Mouse (Mus musculus) heart, adult 2 months (tissue): ENCODE measurements at regions not wholly inside any gene's neighbourhood (a gene's known extent, or its start where the extent isn't known, plus 50 kb on each side); places are given as distances from the start of the nearest gene placed in this dataset.
"Not testable (repeated sequence)": the region's sequence is repeated elsewhere in the genome, so short reads cannot be mapped to it uniquely, and the experiment has no call there.

ENCODE experiments used
- DNase-seq, 2 experiments: peaks; one replicate each; pipeline ENCODE4 v3.0.0; 2021
- H3K27ac ChIP-seq: fragments of 200-600 bp; 2 replicates; pipeline ENCODE4 v1.8.1; 2022
- H3K27me3 ChIP-seq: fragments of 200-500 bp; 2 replicates; pipeline ENCODE4 v1.6.1; 2012; ENCODE audit warnings: mild to moderate bottlenecking, low read length, inconsistent platforms, mixed read lengths; ENCODE audit not compliant: control insufficient read depth, insufficient read depth
- H3K36me3 ChIP-seq: fragments of 200-500 bp; 2 replicates; pipeline ENCODE4 v1.6.1; 2012; ENCODE audit warnings: low read length, inconsistent platforms; ENCODE audit not compliant: control insufficient read depth, insufficient read depth
- H3K4me1 ChIP-seq: fragments of 200-500 bp; 2 replicates; pipeline ENCODE4 v1.6.1; 2011; ENCODE audit warnings: low read length; ENCODE audit not compliant: control insufficient read depth, insufficient read depth
- H3K4me3 ChIP-seq: fragments of 200-600 bp; 2 replicates; pipeline ENCODE4 v1.8.1; 2022
- H3K79me2 ChIP-seq: fragments of 200-500 bp; replicated peaks from 2 replicates; pipeline ENCODE4 v1.6.1; 2012; ENCODE audit warnings: mild to moderate bottlenecking, inconsistent platforms, low read length, moderate library complexity, mixed read lengths; ENCODE audit not compliant: control insufficient read depth, insufficient read depth
- H3K9ac ChIP-seq: fragments of 200-500 bp; 2 replicates; pipeline ENCODE4 v1.6.1; 2012; ENCODE audit warnings: low read depth, mild to moderate bottlenecking, control low read depth, inconsistent platforms, low read length, mixed read lengths
- CTCF ChIP-seq: fragments of 200-600 bp; IDR thresholded peaks from 2 replicates; pipeline ENCODE4 v1.8.1; 2022; ENCODE audit warnings: antibody characterized with exemption, mild to moderate bottlenecking, moderate library complexity
- EP300 ChIP-seq: fragments of 200-500 bp; IDR thresholded peaks from 2 replicates; pipeline ENCODE4 v1.6.1; 2011; ENCODE audit warnings: low read depth, low read length, control low read depth; ENCODE audit not compliant: insufficient read depth
- POLR2A ChIP-seq: fragments of 200-500 bp; IDR thresholded peaks from 2 replicates; pipeline ENCODE4 v1.6.1; 2011; ENCODE audit warnings: mild to moderate bottlenecking, low read depth, low read length, control low read depth; ENCODE audit not compliant: insufficient read depth
- WGBS: fragments of 180-500 bp; shearing (Covaris S2); methylation state at CpG from one replicate; pipeline ENCODE4 v1.1.7; 2018; 5-methylcytosine and 5-hydroxymethylcytosine counted together
- intact Hi-C: fragments of 180-260 bp; cut with DNase I; formaldehyde crosslinking; loops from one replicate; pipeline ENCODE4 v1.15.1; 2025

DNA sequence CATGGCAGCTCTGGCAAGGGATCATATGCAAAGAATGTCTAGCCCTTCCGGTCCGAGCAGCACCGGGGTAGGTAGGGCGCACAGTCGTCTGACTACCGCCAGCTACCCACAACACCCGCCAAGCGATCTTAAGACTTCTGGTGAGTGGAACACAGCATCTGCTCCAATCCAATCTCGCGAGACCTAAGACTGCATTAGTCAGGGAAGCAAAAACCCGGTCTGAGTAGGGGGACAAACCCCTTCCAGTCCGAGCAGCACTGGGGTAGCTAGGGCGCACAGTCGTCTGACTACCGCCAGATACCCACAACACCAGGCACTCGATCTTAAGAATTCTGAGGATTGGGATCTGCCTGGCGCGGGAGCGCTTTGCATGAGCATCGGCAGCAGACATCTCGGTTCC lies 57.1 kb downstream of the Nap1l2 start:
- intact Hi-C loops, H3K9ac ChIP-seq, H3K36me3 ChIP-seq, H3K4me1 ChIP-seq, H3K4me3 ChIP-seq, H3K27me3 ChIP-seq, H3K27ac ChIP-seq, DNase-seq, H3K79me2 ChIP-seq: not testable (repeated sequence)
- 58% methylated on average over 21 of the region's 21 CpGs for WGBS

GRCm38 (mm10) chrX:103109181-103109580 lies 77.3 kb downstream of the Nap1l2 start:
- H3K4me1 ChIP-seq = no peaks in the 10 kb centered on the region
- no peak overlapping the region for H3K4me3 ChIP-seq
- no peak overlapping the region for H3K9ac ChIP-seq
- no peaks in the 10 kb centered on the region for H3K79me2 ChIP-seq
- peak; percentile 38 for TF ChIP-seq CTCF
- TF ChIP-seq POLR2A = no peak
- H3K27me3 ChIP-seq = no peaks in the 10 kb centered on the region
- intact Hi-C loops = no loop called here
- DNase-seq = no peak
- H3K27ac ChIP-seq = no peak overlapping the region
- WGBS = 7% methylated on average over 1 of the region's 1 CpGs
- H3K36me3 ChIP-seq = no peaks in the 10 kb centered on the region

DNA sequence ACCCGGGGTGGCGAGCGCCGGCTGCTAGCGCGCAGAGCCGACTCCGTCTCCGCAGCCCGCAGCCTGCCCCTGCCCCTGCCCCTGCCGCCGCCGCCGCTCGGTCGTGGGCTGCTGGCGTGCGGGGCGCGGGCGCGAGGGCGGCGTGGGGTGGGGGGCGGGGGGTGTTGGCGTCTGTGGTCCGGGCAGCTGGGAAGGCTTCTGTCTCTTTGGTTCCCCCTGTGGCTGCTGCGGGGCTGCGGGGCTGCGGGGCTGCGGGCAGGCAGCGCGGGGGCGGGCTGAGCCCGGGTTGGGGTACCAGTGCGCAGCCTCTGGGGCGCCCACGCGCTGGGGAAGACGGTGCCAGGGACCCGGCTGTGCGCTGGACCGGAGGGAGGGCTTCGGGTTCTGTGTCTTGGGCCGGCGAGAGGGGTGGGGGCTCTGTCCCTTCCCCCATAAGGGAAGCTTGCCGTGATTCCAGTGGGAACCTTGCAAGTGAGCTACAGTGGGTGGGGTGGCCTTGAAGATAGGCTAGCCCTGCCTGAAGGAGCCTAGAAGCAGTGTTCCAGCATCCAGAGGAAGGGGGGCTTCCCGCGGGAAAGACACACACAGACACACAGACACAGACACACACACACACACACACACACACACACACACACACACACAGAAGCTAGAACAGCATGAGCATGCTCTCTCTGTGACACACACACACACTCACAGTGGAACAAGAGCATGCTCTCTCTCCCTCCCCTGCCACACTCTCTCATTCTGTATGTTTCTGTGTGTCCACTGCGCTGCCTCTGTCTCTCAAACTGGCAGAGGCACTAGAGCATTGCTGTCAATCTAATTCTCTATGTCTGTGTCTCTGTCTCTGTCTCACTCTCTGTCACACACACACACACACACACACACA lies 118.5 kb downstream of the Nap1l2 start:
- H3K27ac ChIP-seq, H3K4me3 ChIP-seq, H3K36me3 ChIP-seq, H3K79me2 ChIP-seq, intact Hi-C loops, H3K4me1 ChIP-seq, DNase-seq, H3K9ac ChIP-seq, H3K27me3 ChIP-seq: not testable (repeated sequence)
- no CpG with 5 or more reads among the region's 50 CpGs for WGBS

DNA sequence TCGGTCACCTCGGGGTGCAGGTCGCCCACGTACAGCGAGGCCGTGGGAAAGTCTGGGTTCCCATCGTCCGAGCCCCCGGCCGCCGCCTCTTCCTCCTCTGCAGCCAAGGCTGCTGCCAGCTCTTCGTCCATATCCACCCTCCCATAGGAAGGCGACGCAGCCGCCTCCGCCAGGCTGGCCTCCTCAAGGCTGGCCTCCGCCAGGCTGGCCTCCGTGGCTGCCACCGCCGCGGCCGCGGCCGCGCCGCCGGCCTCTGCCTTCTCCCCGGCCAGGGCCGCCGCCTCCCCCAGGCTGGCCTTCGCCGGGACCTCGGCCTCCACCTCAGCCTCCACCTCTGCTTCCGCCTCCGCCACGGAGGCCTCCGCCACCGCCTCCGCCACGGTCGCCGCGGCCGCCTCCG lies 119.3 kb downstream of the Nap1l2 start:
- H3K4me3 ChIP-seq, DNase-seq, H3K27me3 ChIP-seq, intact Hi-C loops, H3K27ac ChIP-seq, H3K79me2 ChIP-seq, H3K36me3 ChIP-seq, H3K9ac ChIP-seq, H3K4me1 ChIP-seq: not testable (repeated sequence)
- no CpG with 5 or more reads among the region's 45 CpGs for WGBS

DNA sequence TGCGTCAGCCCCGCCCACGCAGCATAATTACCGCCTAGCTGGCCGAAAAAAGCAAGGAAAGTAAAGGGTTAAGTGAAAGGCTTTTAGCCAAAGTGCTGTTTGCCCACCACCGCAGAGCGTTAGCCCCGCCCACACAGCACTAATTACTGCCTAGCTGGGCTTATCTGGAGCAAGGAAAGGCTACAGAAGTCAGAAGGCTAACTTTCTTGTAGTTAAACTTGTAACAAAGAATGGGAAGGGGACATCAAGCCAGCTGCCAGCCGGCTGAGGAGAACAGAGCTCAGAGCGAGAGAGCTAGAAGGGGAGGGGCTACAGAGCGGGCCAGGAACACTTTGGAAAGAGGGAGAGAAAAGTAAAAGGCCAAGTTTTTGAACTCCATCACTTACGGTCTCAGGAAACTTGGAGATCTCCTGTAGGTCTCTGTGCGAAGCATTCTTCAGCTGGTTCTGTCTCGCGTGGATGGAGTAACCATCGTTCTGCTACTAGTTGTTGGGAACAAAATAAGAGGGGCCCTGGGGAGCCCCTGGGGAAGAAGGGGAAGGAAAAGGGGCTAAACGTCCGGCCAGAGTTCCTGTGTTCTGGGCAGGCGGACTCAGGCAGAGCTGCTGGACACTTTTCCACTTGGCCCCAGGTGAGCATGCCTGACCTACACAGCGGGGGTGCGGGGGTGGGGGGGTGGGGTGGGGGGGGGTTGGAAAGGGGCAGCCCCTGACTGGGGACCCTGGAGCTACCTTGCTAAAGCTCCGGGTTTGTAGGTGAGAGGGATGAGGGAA lies 98.3 kb downstream of the 1700018G05Rik start:
- no peaks in the 10 kb centered on the region for H3K36me3 ChIP-seq
- H3K27ac ChIP-seq = no peak overlapping the region
- no peaks in the 10 kb centered on the region for H3K79me2 ChIP-seq
- intact Hi-C loops = no loop called here
- no peaks in the 10 kb centered on the region for H3K27me3 ChIP-seq
- H3K9ac ChIP-seq = no peak overlapping the region
- no peaks in the 10 kb centered on the region; the same call in 1 of the 2 replicates for H3K4me1 ChIP-seq
- whole genome bisulfite sequencing = 12% methylated on average over 22 of the region's 22 CpGs
- no peak overlapping the region for H3K4me3 ChIP-seq
- DNase-seq = peak in 1 of 2 experiments; percentile 4
- TF ChIP-seq EP300 = no peak
- TF ChIP-seq CTCF = no peak
- no peak for TF ChIP-seq POLR2A

- H3K9ac ChIP-seq, H3K4me1 ChIP-seq, H3K27me3 ChIP-seq, H3K27ac ChIP-seq, H3K79me2 ChIP-seq, H3K4me3 ChIP-seq, intact Hi-C loops, DNase-seq, H3K36me3 ChIP-seq: not testable (repeated sequence)
- 30% methylated on average over 3 of the region's 3 CpGs for WGBS
- peak; percentile 20; the same call in 1 of the 2 replicates for TF ChIP-seq CTCF
Observed at GRCm38 (mm10) chrX:103025495-103025894, 97.3 kb downstream of the 1700018G05Rik start.

DNA sequence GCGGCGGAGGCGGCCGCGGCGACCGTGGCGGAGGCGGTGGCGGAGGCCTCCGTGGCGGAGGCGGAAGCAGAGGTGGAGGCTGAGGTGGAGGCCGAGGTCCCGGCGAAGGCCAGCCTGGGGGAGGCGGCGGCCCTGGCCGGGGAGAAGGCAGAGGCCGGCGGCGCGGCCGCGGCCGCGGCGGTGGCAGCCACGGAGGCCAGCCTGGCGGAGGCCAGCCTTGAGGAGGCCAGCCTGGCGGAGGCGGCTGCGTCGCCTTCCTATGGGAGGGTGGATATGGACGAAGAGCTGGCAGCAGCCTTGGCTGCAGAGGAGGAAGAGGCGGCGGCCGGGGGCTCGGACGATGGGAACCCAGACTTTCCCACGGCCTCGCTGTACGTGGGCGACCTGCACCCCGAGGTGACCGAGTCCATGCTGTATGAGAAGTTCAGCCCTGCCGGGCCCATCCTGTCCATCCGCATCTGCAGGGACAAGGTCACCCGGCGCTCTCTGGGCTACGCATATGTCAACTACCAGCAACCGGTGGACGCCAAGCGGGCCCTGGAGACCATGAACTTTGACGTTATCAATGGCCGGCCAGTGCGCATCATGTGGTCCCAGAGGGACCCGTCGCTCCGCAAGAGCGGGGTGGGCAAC lies 85.4 kb downstream of the 1700018G05Rik start:
- intact Hi-C loops, H3K4me3 ChIP-seq, H3K27ac ChIP-seq, H3K36me3 ChIP-seq, H3K4me1 ChIP-seq, DNase-seq, H3K9ac ChIP-seq, H3K27me3 ChIP-seq, H3K79me2 ChIP-seq: not testable (repeated sequence)
- no CpG with 5 or more reads among the region's 61 CpGs for WGBS

GRCm38 (mm10) chrX:103012298-103013243 lies 84.4 kb downstream of the 1700018G05Rik start:
- H3K27me3 ChIP-seq, H3K36me3 ChIP-seq, H3K27ac ChIP-seq, H3K9ac ChIP-seq, H3K4me1 ChIP-seq, intact Hi-C loops, H3K79me2 ChIP-seq, DNase-seq, H3K4me3 ChIP-seq: not testable (repeated sequence)
- WGBS = no CpG with 5 or more reads among the region's 56 CpGs
